Mouse (Mus musculus) liver, embryonic 14.5 days (tissue): Measurements from ENCODE around the gene Gm45062. TPM values are rescaled to one million over a fixed set of nuclear protein-coding genes. Genes with fewer than 3 reads are reported as not detected.

Source experiments
- ATAC-seq: fragments of 200-750 bp; cut with Nextera tagmentation; 2 replicates; pipeline ENCODE4 v1.8.0; 2017; ENCODE audit warnings: moderate number of reproducible peaks, mild to moderate bottlenecking, moderate library complexity; ENCODE audit not compliant: insufficient read depth
- DNase-seq, 3 experiments: peaks; one replicate each; pipeline ENCODE4 v3.0.0-alpha.2; 2012 to 2013; ENCODE audit warnings: low read depth in 3 of 3, low spot score in 3 of 3
- H3K27ac ChIP-seq: fragments of 300-500 bp; sonication (generic); 2 replicates; pipeline ENCODE4 v1.5.1; 2014; ENCODE audit warnings: moderate library complexity, mild to moderate bottlenecking, control low read depth, inconsistent platforms
- H3K27me3 ChIP-seq: fragments of 300-500 bp; sonication (generic); 2 replicates; pipeline ENCODE4 v1.6.1; 2014; ENCODE audit warnings: mild to moderate bottlenecking, low read length, moderate library complexity; ENCODE audit not compliant: control insufficient read depth, insufficient read depth
- H3K36me3 ChIP-seq: fragments of 300-500 bp; sonication (generic); replicated peaks from 2 replicates; pipeline ENCODE4 v1.6.1; 2014; ENCODE audit warnings: low read depth; ENCODE audit not compliant: control insufficient read depth, insufficient read depth
- H3K4me1 ChIP-seq, 2 experiments: fragments of 200-500 bp in 1 of 2; fragments of 300-500 bp in 1 of 2; sonication (generic) in 1 of 2; replicated peaks; 2 replicates each; pipeline ENCODE4 v1.6.1; 2012 to 2014; ENCODE audit warnings: antibody characterized with exemption in 1 of 2, inconsistent platforms in 1 of 2, low read length in 1 of 2; ENCODE audit not compliant: control insufficient read depth in 2 of 2, insufficient read depth in 2 of 2
- H3K4me2 ChIP-seq: fragments of 300-500 bp; sonication (generic); 2 replicates; pipeline ENCODE4 v1.6.1; 2014; ENCODE audit warnings: low read depth, mild to moderate bottlenecking, control low read depth, moderate library complexity
- H3K4me3 ChIP-seq, 2 experiments: fragments of 200-500 bp in 1 of 2; fragments of 300-500 bp in 1 of 2; sonication (generic) in 1 of 2; 2 replicates each; pipeline ENCODE4 v1.5.1; 2012 to 2014; ENCODE audit warnings: low read depth in 2 of 2, low read length in 2 of 2, mild to moderate bottlenecking in 2 of 2, control low read depth in 1 of 2, inconsistent platforms in 1 of 2, moderate library complexity in 1 of 2; ENCODE audit not compliant: insufficient read depth in 1 of 2
- H3K9ac ChIP-seq: fragments of 300-500 bp; sonication (generic); replicated peaks from 2 replicates; pipeline ENCODE4 v1.6.1; 2014; ENCODE audit warnings: mild to moderate bottlenecking, control low read depth, moderate library complexity
- H3K9me3 ChIP-seq: fragments of 300-500 bp; sonication (generic); 2 replicates; pipeline ENCODE4 v1.6.1; 2016; ENCODE audit warnings: low read length, mixed read lengths; ENCODE audit not compliant: control insufficient read depth
- CTCF ChIP-seq: IDR thresholded peaks from 2 replicates; pipeline ENCODE4 v1.5.1; 2016; ENCODE audit warnings: antibody characterized with exemption, low read depth, control low read depth
- EP300 ChIP-seq: IDR thresholded peaks from 2 replicates; pipeline ENCODE4 v1.6.1; 2016; ENCODE audit warnings: antibody characterized with exemption, low read depth
- WGBS: fragments of 180-500 bp; shearing (Covaris S2); extraction: QIAGEN DNeasy Blood & Tissue Kit; methylation state at CpG from one replicate; pipeline ENCODE4 v1.1.7; 2014; ENCODE audit not compliant: insufficient replicate concordance; 5-methylcytosine and 5-hydroxymethylcytosine counted together
- polyA plus RNA-seq, 2 experiments: library from polyadenylated mRNA; depleted of rRNA in 1 of 2; stranded (reverse) in 1 of 2; unstranded in 1 of 2; fragments of >200 nt; fragmentation: Nextera tagmentation in 1 of 2; extraction: Ambion mirVana in 1 of 2; gene quantifications; 2 replicates each; pipeline versions ENCODE4 v1.2.1 to v1.2.3; 2012 to 2014

Gm45062 gene
- polyA plus RNA-seq, 2 experiments = 0.86 to 1.9 TPM

DNA sequence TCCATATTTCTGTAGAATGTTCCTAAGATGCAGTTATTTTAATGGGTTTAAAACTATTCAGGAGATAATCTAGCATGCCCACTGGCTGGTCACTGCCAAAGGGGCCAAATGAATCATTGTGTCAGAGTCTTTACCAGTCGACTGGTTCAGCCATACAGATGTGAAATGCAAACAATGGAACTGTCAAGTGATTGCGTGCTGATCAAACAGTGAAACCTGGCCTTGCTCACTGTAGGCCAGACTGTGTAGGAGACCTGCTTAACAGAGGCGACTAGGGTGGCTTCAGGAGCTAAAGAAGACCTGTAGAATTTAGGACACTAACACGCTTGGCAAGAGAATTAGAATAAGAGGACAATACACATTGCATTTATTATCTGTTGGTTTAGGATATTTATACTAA is 135.8 kb downstream of the Gm45062 start:
- H3K4me2 ChIP-seq = no peak overlapping the region
- no peaks in the 10 kb centered on the region for H3K9me3 ChIP-seq
- H3K9ac ChIP-seq = no peak overlapping the region
- peaks cover 0 to 7% of the 10 kb centered on the region in 2 experiments; a peak in 1 of 4 replicates for H3K4me1 ChIP-seq
- no peak for TF ChIP-seq EP300
- no peak for TF ChIP-seq CTCF
- DNase-seq = no peak
- no peaks in the 10 kb centered on the region for H3K27me3 ChIP-seq
- no peaks in the 10 kb centered on the region for H3K36me3 ChIP-seq
- WGBS = 49% methylated on average over 4 of the region's 4 CpGs
- no peak overlapping the region for H3K27ac ChIP-seq
- ATAC-seq = no peak
- no peak overlapping the region for H3K4me3 ChIP-seq

DNA sequence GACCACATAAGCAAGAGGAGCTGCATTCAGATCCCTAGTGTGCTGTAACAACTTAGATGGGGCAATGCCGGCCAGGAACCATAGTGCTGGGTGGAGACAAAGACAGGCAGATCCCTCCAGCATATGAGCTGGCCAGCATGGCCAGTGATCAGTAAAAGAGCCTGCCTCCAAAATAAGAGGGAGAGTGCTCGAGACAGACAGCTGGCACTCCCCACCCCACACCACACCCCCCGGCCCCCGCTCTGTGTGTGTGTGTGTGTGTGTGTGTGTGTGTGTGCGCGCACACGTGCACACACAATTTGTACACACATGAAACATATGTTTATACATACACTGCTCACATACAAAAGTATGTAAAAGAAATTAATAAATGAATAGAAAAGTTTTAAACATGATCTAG is 138.0 kb downstream of the Gm45062 start:
- Histone ChIP-seq H3K9me3 (no peaks in the 10 kb centered on the region), H3K27ac (no peak overlapping the region), H3K9ac (no peak overlapping the region), H3K27me3 (no peaks in the 10 kb centered on the region), H3K36me3 (no peaks in the 10 kb centered on the region), H3K4me2 (no peak overlapping the region), H3K4me1 (peaks cover 0 to 7% of the 10 kb centered on the region in 2 experiments; a peak in 1 of 4 replicates), H3K4me3 (no peak overlapping the region)
- ATAC-seq (no peak), DNase-seq (no peak)
- WGBS = 79% methylated on average over 7 of the region's 7 CpGs
- no peak for TF ChIP-seq EP300
- TF ChIP-seq CTCF = no peak

DNA sequence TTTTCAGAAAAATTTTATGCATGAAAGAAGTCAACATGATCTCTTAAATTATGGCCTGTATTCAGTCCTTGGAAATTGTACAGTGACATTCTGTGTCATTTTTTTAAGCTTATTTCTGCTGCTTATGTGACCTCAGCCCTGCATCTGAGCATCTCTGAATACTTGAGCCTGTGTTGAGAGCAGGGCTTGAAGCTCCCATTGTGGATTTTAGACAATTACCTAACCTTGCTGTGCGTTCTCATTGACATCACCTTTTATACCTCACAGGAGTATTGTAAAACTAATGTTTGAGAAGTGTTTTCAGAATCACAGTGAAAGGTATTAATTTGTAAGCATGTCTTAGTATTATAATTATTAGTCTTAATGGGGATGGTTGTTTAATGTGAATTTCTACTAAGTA is 140.5 kb downstream of the Gm45062 start:
- DNase-seq = no peak
- Histone ChIP-seq H3K9me3 (no peaks in the 10 kb centered on the region), H3K27ac (no peak overlapping the region), H3K4me3 (no peak overlapping the region), H3K9ac (no peak overlapping the region), H3K4me2 (no peak overlapping the region), H3K36me3 (no peaks in the 10 kb centered on the region), H3K4me1 (no peaks in the 10 kb centered on the region), H3K27me3 (no peaks in the 10 kb centered on the region)
- TF ChIP-seq CTCF (no peak), EP300 (no peak)
- 80% methylated on average over 1 of the region's 1 CpGs for WGBS
- ATAC-seq = no peak

DNA sequence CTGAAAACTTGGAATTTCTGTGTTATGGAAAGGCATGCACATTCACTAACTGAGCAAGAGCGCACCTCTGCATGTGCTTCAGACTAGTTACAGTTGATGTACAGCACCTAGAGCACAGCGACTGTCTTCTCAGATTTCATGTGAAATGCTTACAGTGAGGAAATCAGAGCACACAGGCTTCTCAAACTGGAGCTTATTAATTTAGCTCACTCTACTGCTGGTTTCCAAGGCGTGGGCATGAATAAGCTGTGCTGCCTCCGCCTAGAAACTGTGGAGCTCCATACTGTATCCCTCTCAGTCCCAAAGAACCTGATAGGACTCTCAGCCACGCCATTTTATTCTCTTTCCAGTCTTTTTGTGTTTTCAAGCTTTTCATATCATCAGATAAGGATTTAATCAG is 143.9 kb downstream of the Gm45062 start:
- ATAC-seq = no peak
- H3K4me1 ChIP-seq = no peaks in the 10 kb centered on the region
- TF ChIP-seq CTCF = no peak
- TF ChIP-seq EP300 = no peak
- no peaks in the 10 kb centered on the region for H3K27me3 ChIP-seq
- no peak overlapping the region for H3K27ac ChIP-seq
- no peak overlapping the region for H3K4me2 ChIP-seq
- H3K9me3 ChIP-seq = no peaks in the 10 kb centered on the region
- H3K36me3 ChIP-seq = no peaks in the 10 kb centered on the region
- 78% methylated on average over 5 of the region's 5 CpGs for WGBS
- DNase-seq = no peak
- no peak overlapping the region for H3K4me3 ChIP-seq
- H3K9ac ChIP-seq = no peak overlapping the region

DNA sequence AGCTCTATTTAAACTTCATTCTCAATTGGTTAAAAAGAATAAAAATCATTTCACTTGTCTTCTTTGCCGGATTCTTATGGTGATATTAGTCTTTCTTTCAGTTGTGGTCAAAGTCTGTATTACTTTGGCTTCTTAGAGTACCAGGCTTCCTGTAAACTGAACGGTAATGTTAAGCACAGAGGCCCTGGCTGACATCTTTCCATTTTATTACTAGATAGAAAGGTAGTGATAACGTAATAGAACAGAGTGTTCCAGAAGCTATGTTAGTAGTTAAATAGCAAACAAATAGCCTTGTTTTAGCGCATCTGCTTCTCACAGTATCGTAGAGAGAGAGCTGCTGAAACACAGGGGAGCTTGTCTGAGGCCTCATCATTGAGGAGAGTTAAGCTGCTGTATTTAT is 146.6 kb downstream of the Gm45062 start:
- Histone ChIP-seq H3K36me3 (no peaks in the 10 kb centered on the region), H3K9ac (no peak overlapping the region), H3K9me3 (no peaks in the 10 kb centered on the region), H3K4me2 (no peak overlapping the region), H3K27me3 (no peaks in the 10 kb centered on the region), H3K4me3 (no peak overlapping the region), H3K4me1 (no peaks in the 10 kb centered on the region), H3K27ac (no peak overlapping the region)
- no peak for TF ChIP-seq CTCF
- DNase-seq (no peak), ATAC-seq (no peak)
- 78% methylated on average over 5 of the region's 5 CpGs for WGBS

DNA sequence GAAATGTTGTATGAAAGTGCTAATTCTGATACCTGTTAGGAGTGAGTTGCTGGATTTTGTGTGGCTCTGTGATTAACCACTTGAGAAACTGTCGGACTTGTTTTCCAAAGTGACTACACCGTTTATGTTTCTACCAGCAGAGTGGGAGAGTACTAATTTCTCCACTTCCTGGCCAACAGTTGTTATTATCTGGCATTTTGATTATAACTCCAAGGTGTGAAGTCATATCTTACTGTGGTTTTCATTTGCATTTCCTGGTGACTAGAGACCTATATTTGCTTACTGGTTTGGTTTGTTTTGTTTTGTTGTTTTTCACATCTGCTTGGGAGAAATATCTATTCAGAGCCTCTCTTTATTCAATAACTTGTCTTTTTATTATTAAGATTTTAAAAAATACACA is 149.1 kb downstream of the Gm45062 start:
- H3K27ac ChIP-seq = no peak overlapping the region
- ATAC-seq (no peak), DNase-seq (no peak)
- H3K9me3 ChIP-seq = no peaks in the 10 kb centered on the region
- no peaks in the 10 kb centered on the region for H3K4me1 ChIP-seq
- H3K27me3 ChIP-seq = no peaks in the 10 kb centered on the region
- no peak overlapping the region for H3K9ac ChIP-seq
- no peak for TF ChIP-seq CTCF
- no peak for TF ChIP-seq EP300
- no peak overlapping the region for H3K4me3 ChIP-seq
- H3K4me2 ChIP-seq = no peak overlapping the region
- 67% methylated on average over 2 of the region's 2 CpGs for WGBS
- no peaks in the 10 kb centered on the region for H3K36me3 ChIP-seq
